Mouse (Mus musculus) NIH3T3 (cell line): ENCODE measurements around the gene Napa.

Source experiments
- DNase-seq: peaks from one replicate; pipeline ENCODE4 v3.0.0-alpha.2; 2012; ENCODE audit warnings: low read depth

Napa gene

GRCm38 (mm10) chr7:16099901-16100300, 1.6 kb downstream of the Napa start:
- no peak for DNase-seq

GRCm38 (mm10) chr7:16101081-16101480, 2.8 kb downstream of the Napa start:
- no peak for DNase-seq

- DNase-seq, result no peak
These were observed 3.6 kb downstream of the Napa start for GRCm38 (mm10) chr7:16101726-16102475.

- DNase-seq, result no peak
These were observed 4.5 kb downstream of the Napa start for GRCm38 (mm10) chr7:16102686-16103226.

GRCm38 (mm10) chr7:16103760-16104159, 5.5 kb downstream of the Napa start:
- DNase-seq, result peak; percentile 64

- no peak for DNase-seq
These were observed 6.5 kb downstream of the Napa start for GRCm38 (mm10) chr7:16104611-16105388.

DNA sequence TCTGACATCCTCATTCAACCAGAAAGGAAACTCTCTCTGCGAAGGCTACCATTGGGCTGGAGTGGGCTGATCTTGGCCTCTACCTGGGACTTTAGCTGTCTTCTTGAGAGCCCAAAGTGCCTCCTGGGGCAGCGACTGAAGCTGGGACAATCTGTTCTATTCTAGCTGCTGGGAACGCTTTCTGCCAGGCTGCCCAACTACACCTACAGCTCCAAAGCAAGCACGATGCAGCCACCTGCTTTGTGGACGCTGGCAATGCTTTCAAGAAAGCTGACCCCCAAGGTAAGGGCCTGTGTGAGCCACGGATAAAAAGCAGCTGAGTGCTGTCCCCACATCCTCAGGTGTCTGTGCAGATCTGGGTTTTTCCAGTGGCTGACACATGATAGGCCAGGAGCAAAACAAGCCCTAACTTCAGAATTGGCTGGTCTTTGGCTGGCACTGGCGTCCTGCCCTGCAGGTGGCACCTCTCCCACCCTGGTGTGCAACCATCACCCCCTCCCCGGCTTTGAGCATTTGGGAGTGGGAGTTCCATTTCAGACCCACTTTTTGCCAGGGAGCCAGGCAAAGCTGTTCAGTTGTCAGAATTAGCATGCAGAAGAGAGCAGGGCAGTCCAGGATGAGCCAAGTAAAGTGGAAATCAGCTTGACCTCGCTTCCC, 10.8 kb downstream of the Napa start:
- no peak for DNase-seq

DNA sequence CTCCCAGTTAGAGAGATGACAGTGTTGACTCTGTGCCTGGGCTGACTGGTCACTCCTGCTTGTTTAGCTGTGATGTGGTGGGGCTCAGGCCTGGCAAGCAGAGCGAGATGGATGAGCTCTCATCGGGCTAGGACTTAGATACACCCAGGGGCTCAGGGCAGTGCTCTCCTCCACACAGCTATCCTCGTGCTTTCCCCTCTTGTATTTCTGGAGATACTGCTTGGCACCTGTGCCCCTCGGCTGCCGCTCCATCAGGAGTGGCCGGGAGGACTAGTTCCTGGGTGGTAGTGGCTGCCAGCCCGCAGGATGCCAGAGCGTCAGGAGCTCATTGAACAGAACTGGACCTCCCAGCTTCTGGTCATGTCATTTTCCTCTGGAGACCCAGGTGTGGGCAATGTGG, 11.9 kb downstream of the Napa start:
- no peak for DNase-seq

DNA sequence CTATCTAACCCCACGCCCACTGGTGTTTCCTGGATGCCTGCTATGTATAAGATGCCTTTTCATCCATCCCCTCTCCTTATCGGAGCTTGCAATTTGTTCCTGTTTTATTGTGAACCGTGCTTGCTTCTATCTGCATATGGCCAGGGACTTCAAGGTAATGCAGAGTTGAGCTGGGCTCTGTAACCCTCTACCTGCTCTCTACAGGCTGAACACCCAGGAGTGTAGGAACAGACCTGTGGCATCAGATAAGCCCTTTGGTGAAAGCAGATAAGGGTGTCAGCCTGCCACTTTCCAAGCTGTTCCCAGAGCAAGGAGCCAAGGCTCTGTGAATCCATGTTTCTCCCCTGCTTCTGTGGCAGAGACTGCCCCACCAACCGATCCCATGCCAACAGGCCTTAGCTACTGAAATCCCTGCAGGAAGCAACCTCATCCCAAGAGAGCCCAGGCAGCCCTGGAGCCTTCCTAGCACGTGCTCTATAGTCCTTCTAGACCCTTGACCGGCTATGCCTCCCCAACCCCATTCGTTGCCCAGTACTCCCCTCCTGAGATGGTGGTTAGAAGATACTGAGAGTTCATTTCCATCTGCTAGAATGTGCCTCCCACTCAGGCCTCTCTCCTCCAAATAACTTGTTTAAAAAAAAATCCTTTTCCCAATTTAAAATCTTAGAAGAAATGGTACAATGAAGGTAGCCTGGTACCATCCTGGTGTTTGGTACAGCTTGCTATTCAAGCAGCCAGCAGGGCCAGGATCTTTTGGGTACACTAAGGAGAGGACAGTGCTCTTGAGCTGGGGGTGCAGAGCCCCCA, 13.2 kb downstream of the Napa start:
- no peak for DNase-seq

- no peak for DNase-seq
These were observed 18.2 kb downstream of the Napa start for GRCm38 (mm10) chr7:16116418-16116817.

- no peak for DNase-seq
These were observed 18.8 kb downstream of the Napa start for GRCm38 (mm10) chr7:16117100-16117499.

DNA sequence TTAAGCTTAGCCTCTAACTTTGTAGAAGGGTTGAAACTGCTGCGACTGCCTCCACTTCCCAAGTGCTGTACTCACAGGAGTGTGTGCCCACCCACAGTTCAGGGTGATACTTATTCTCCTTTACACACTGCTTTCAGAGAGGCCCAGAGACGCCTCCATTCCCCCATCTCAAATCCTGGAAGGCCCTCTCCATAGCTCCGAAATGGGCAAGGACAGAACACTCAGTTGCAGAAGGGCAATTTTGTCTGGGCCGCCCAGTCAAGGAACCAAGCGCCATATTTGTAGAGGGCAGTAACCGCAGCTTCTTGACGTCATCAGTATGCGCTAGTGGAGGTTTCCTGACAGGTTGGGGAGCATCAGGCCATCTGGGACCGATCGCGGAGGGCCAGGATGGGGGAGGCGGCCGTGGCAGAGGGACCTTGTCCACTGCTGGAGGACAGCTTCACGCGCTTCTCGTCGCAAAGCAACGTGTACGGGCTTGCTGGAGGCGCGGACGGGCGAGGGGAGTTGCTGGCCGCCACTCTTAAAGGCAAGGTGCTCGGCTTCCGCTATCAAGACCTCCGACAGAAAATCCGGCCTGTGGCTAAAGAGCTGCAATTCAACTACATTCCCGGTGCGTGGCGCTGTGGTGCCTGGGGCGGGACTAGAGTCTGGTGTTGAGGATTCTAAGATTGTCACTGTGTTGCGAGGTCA, 21.5 kb downstream of the Napa start, which contains the start of gene Kptn:
Gene Kptn (plus strand): TSS at position 327 of the 693 bp plus-strand sequence.
- DNase-seq, result peak; percentile 95

GRCm38 (mm10) chr7:16120262-16120600, 22.0 kb downstream of the Napa start:
- no peak for DNase-seq

GRCm38 (mm10) chr7:16125829-16126228, 27.6 kb downstream of the Napa start:
- no peak for DNase-seq

DNA sequence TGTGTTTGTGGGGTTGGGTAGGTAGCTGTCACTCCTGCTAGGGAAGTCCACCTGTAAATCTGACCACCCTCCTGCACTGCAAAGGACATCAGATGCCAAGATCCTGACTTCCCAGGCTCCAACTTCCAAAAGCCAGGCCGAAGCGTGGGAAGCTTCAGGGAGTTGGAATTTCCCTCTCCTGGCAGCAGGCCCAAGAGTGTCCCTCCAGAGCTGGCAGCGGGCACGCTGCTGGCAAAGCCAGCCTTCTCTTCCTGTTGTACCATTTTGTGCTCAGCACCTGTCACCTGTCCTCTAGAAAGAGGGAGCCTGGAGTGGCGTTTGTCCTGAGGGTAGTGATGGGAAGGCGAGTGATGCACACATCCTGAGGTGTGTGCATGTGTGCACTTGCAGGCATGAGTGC, 30.1 kb downstream of the Napa start:
- no peak for DNase-seq

DNA sequence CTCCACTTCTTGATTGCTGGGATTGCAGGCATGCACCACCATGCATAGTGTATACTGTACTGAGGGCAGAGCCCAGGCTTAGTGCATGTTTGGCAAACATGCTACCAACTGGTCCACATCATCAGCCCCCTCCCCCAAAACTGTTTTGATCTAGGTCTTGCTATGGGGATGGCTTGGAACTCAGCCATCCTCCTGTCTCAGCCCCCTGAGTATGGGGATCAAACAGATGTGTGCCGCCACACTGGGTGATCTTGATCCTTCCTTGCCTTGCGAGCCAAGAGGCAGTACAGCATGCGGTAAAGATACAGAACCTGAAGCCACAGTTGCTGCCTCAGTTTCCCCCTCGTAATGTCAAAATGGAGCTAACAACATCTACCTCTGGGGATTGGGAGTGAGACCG, 30.6 kb downstream of the Napa start:
- no peak for DNase-seq

DNA sequence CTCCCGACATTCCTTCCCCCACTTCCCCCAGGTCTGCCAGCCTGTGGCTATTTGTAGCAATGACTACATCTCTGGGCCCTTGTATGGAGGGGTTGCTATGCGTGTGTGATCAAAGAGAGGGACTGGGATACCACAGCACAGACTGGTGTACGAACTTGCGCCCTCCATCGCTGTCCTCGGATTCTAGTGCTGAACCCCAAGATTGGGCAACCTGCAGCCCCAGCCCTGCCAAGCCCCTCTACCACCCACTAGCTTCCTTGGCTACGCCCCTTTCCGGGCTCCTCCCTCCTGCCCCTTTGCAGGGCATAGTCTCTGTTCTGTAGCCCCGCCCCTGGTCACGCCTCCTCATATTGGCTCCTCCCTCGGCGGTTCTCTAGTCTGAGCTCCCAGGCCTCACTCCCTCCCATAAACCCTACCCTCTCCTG, 31.2 kb downstream of the Napa start, which contains the start of gene Slc8a2:
Gene Slc8a2 (plus strand): TSS at position 406 of the 425 bp plus-strand sequence.
- peak; percentile 69 for DNase-seq

- no peak for DNase-seq
These were observed 31.8 kb downstream of the Napa start for GRCm38 (mm10) chr7:16129846-16130691.

DNA sequence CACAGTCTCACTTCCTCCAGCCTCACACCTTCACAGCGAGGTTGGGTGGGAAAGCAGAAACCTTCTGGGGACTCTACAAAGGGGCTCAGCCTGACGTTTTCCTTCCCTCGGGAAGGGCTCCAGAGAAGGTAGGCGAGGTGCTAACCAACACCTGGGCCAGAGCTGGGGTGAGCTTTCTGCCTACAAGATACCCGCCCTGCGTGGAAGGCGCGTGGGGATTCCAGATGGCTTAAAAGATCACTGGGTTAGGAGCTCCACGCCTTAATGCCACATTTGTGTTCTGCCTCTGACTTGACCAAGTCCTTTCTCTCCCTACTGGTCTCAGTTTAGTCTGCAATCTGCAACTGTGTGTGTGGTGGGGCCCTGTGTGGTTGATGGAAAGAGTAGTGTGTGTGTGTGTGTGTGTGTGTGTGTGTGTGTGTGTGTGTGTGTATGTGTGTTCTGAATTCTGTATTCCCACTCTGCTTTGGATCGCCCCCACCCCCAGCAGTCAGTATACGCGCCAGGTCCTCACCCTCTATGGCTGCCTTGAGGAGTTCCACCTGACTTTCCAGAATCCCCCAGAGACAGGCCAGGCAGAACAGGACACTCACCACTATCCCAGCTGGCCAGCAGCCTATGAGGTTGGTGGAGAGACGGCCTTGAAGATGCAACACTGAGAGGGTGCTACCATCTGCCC, 32.8 kb downstream of the Napa start:
- no peak for DNase-seq
